Mouse (Mus musculus) small intestine, adult 2 months (tissue): ENCODE measurements around the gene Kbtbd3.

ENCODE experiments used
- CTCF ChIP-seq: fragments of 200-500 bp; IDR thresholded peaks from 2 replicates; pipeline ENCODE4 v1.5.1; 2012; ENCODE audit warnings: low read depth, mild to moderate bottlenecking, control low read depth, inconsistent platforms, low read length, moderate library complexity, mixed read lengths; ENCODE audit not compliant: insufficient replicate concordance, insufficient read length; ENCODE audit errors: extremely low read depth
- POLR2A ChIP-seq: fragments of 200-500 bp; IDR thresholded peaks from 2 replicates; pipeline ENCODE4 v1.6.1; 2012; ENCODE audit warnings: low read depth, mild to moderate bottlenecking, control low read depth, inconsistent platforms, low read length, moderate library complexity

DNA sequence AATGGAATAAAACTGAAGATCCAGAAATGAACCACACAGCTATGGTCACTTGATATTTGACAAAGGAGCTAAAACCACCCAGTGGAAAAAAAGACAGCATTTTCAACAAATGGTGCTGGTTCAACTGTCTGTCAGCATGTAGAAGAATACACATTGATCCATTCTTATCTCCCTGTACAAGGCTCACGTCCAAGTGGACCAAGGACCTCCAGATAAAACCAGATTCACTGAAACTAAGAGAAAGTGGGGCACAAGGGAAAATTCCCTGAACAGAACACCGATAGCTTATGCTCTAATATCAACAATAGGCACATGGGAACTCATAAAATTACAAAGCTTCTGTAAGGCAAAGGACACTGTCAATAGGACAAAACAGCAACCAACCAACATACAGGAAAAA, 9.2 kb upstream of the Kbtbd3 start:
- TF ChIP-seq CTCF (no peak), POLR2A (no peak)
